Mouse (Mus musculus): ENCODE measurements around the gene Gm16867.
"Not testable (repeated sequence)": the region's sequence is repeated elsewhere in the genome, so short reads cannot be mapped to it uniquely, and the experiment has no call there.

Gene Gm16867

GRCm38 (mm10) chr14:69503174-69503573 is at the start of gene Gm16867:
Gm16867 (minus strand) TSS chr14:69503362.
- DNase-seq = not testable (repeated sequence)

- not testable (repeated sequence) for DNase-seq
These were observed 44.1 kb upstream of the Gm16867 start for GRCm38 (mm10) chr14:69547310-69547709.

GRCm38 (mm10) chr14:69545052-69545451 is 41.9 kb upstream of the Gm16867 start:
- DNase-seq = not testable (repeated sequence)

GRCm38 (mm10) chr14:69544033-69544432 is 40.9 kb upstream of the Gm16867 start:
- not testable (repeated sequence) for DNase-seq

GRCm38 (mm10) chr14:69542695-69543094 is 39.5 kb upstream of the Gm16867 start:
- not testable (repeated sequence) for DNase-seq

GRCm38 (mm10) chr14:69540113-69540512 is 37.0 kb upstream of the Gm16867 start:
- DNase-seq = not testable (repeated sequence)

- not testable (repeated sequence) for DNase-seq
These were observed 33.4 kb upstream of the Gm16867 start for GRCm38 (mm10) chr14:69536539-69536938.

- not testable (repeated sequence) for DNase-seq
These were observed 23.0 kb upstream of the Gm16867 start for GRCm38 (mm10) chr14:69526202-69526601.

GRCm38 (mm10) chr14:69523001-69523400 is 19.8 kb upstream of the Gm16867 start:
- not testable (repeated sequence) for DNase-seq

GRCm38 (mm10) chr14:69520810-69521209 is 17.6 kb upstream of the Gm16867 start:
- DNase-seq = not testable (repeated sequence)

- not testable (repeated sequence) for DNase-seq
These were observed 9.3 kb upstream of the Gm16867 start, which contains the start of gene Gm27179 for GRCm38 (mm10) chr14:69512449-69512848. Gm27179 (minus strand) TSS chr14:69512549.

GRCm38 (mm10) chr14:69507000-69507399 is 3.8 kb upstream of the Gm16867 start:
- DNase-seq = not testable (repeated sequence)

- not testable (repeated sequence) for DNase-seq
These were observed 567 bp downstream of the Gm16867 start for GRCm38 (mm10) chr14:69502440-69503150.

- DNase-seq = not testable (repeated sequence)
These were observed 6.9 kb downstream of the Gm16867 start for GRCm38 (mm10) chr14:69496259-69496658.

- DNase-seq = not testable (repeated sequence)
These were observed 8.2 kb downstream of the Gm16867 start for GRCm38 (mm10) chr14:69494946-69495345.

- not testable (repeated sequence) for DNase-seq
These were observed 8.6 kb downstream of the Gm16867 start for GRCm38 (mm10) chr14:69494522-69494921.

GRCm38 (mm10) chr14:69488001-69488400 is 15.2 kb downstream of the Gm16867 start:
- not testable (repeated sequence) for DNase-seq

- DNase-seq = not testable (repeated sequence)
These were observed 17.6 kb downstream of the Gm16867 start for GRCm38 (mm10) chr14:69485466-69486135.

- DNase-seq = not testable (repeated sequence)
These were observed 29.1 kb downstream of the Gm16867 start for GRCm38 (mm10) chr14:69473941-69474646.

- not testable (repeated sequence) for DNase-seq
These were observed 29.8 kb downstream of the Gm16867 start for GRCm38 (mm10) chr14:69473322-69473721.

GRCm38 (mm10) chr14:69470122-69470708 is 32.9 kb downstream of the Gm16867 start:
- not testable (repeated sequence) for DNase-seq

- not testable (repeated sequence) for DNase-seq
These were observed 35.4 kb downstream of the Gm16867 start for GRCm38 (mm10) chr14:69467612-69468366.

All from right cerebral cortex, postnatal 25 days (tissue).